In genomic region chr6:119313096-119313495, GRCm38 (mm10) we compare ENCODE assay signal across 17 mouse cellular contexts. TPM values are rescaled to one million over a fixed set of nuclear protein-coding genes. Genes with fewer than 3 reads are reported as not detected.
DNase-seq lines count a peak whose midpoint lies in the region; ATAC-seq and TF ChIP-seq lines count a peak whose summit lies in the region.
"Had no signal": no experiment of that assay in that cellular context is flagged by ENCODE, and none has a peak within 500 bp of the region (broad histone marks: within the 10 kb centered on the region; RNA-seq: fewer than 3 reads in every experiment).

No protein-coding gene starts in this region.

- 0 out of 2 replicates have a peak, but pooled peaks have one; percentile 4 for ATAC-seq in forebrain, embryonic 13.5 days

- H3K4me2 ChIP-seq in forebrain, embryonic 13.5 days: no peak overlapping the region
- H3K4me2 ChIP-seq: heart, embryonic 15.5 days; liver, embryonic 13.5 days; midbrain, embryonic 12.5 days had no signal

- H3K27ac ChIP-seq in forebrain, embryonic 13.5 days: peak overlapping the region; percentile 63
- H3K27ac ChIP-seq in forebrain, embryonic 10.5 days: no peak overlapping the region
- H3K27ac ChIP-seq in testis, adult 2 months (ENCODE audit: control insufficient read depth, insufficient read depth, low read depth, low read length): no peak overlapping the region
- H3K27ac ChIP-seq: heart, embryonic 15.5 days; limb, embryonic 10.5 days; liver, embryonic 13.5 days; midbrain, embryonic 12.5 days had no signal

- DNase-seq in forebrain, embryonic 10.5 days (ENCODE audit: extremely low spot score, low spot score): no peak
- DNase-seq in kidney, postnatal 4 days: peak; percentile 22 to 25
- no peak for DNase-seq in kidney, adult 11 months
- DNase-seq in testis, postnatal 10 days (ENCODE audit: low spot score): no peak
- DNase-seq in spleen, postnatal 4 days (ENCODE audit: low spot score in 2 of 2): no peak
- no peak for DNase-seq in B cell, adult 2 months
- DNase-seq: adrenal gland, postnatal 10 days; liver, embryonic 13.5 days; lung, postnatal 14 days; right cerebral cortex, postnatal 25 days; thymus, adult 2 months had no signal

- no peaks in the 10 kb centered on the region for H3K9me3 ChIP-seq in forebrain, embryonic 13.5 days (replicated peaks)
- no peaks in the 10 kb centered on the region for H3K9me3 ChIP-seq in forebrain, embryonic 10.5 days
- H3K9me3 ChIP-seq: G1E; heart, embryonic 15.5 days; limb, embryonic 10.5 days; liver, embryonic 13.5 days; midbrain, embryonic 12.5 days had no signal

- H3K36me3 ChIP-seq in forebrain, embryonic 13.5 days (ENCODE audit: poor library complexity, severe bottlenecking): no peaks in the 10 kb centered on the region
- no peaks in the 10 kb centered on the region for H3K36me3 ChIP-seq in forebrain, embryonic 10.5 days (replicated peaks)
- no peaks in the 10 kb centered on the region for H3K36me3 ChIP-seq in testis, adult 2 months (ENCODE audit: control insufficient read depth, insufficient read depth, low read length)
- H3K36me3 ChIP-seq: G1E; heart, embryonic 15.5 days; limb, embryonic 10.5 days; liver, embryonic 13.5 days; midbrain, embryonic 12.5 days had no signal

- no peak for TF ChIP-seq POLR2A in testis, adult 2 months (IDR thresholded peaks at IDR 0.05; ENCODE audit: control insufficient read depth, low read depth, low read length)

- 57% methylated on average over 3 of the region's 3 CpGs for WGBS in forebrain, embryonic 13.5 days
- WGBS in forebrain, embryonic 10.5 days: 86% methylated on average over 3 of the region's 3 CpGs

- peaks cover 31% of the 10 kb centered on the region for H3K4me1 ChIP-seq in forebrain, embryonic 13.5 days
- H3K4me1 ChIP-seq in forebrain, embryonic 10.5 days: peaks cover 25% of the 10 kb centered on the region
- no peaks in the 10 kb centered on the region for H3K4me1 ChIP-seq in testis, adult 2 months (ENCODE audit: control insufficient read depth, insufficient read depth, low read length)
- H3K4me1 ChIP-seq: heart, embryonic 15.5 days; liver, embryonic 13.5 days had no signal

- no peak overlapping the region for H3K9ac ChIP-seq in forebrain, embryonic 13.5 days
- H3K9ac ChIP-seq: heart, embryonic 15.5 days; liver, embryonic 13.5 days; midbrain, embryonic 12.5 days had no signal

- no peak for TF ChIP-seq CTCF in testis, adult 2 months (IDR thresholded peaks at IDR 0.05; ENCODE audit: control insufficient read depth, insufficient read depth, insufficient replicate concordance, low read depth, low read length)

- H3K4me3 ChIP-seq in forebrain, embryonic 13.5 days: no peak overlapping the region
- no peak overlapping the region for H3K4me3 ChIP-seq in forebrain, embryonic 10.5 days
- H3K4me3 ChIP-seq in testis, adult 2 months (ENCODE audit: control insufficient read depth, low read depth, low read length): peak overlapping the region; percentile 16; the same call in 1 of the 2 replicates
- H3K4me3 ChIP-seq: heart, embryonic 15.5 days; limb, embryonic 10.5 days; liver, embryonic 13.5 days; midbrain, embryonic 12.5 days had no signal

- H3K27me3 ChIP-seq in forebrain, embryonic 13.5 days: no peaks in the 10 kb centered on the region
- H3K27me3 ChIP-seq in forebrain, embryonic 10.5 days (ENCODE audit: poor library complexity, severe bottlenecking): no peaks in the 10 kb centered on the region; the same call in 1 of the 2 replicates
- no peaks in the 10 kb centered on the region for H3K27me3 ChIP-seq in testis, adult 2 months (ENCODE audit: control insufficient read depth, insufficient read depth, low read length)
- H3K27me3 ChIP-seq: liver, embryonic 13.5 days had no signal

RNA-seq across cellular contexts. Expression of gene Lrtm2, which starts 17.5 kb away (rescaled TPM):
- polyA plus RNA-seq in forebrain, embryonic 13.5 days (2015; fragmentation: Nextera tagmentation; extraction: Ambion mirVana): 1.1 and 2.0 TPM in 2 replicates
- 0.16 and 0.19 TPM in 2 replicates for polyA plus RNA-seq in forebrain, embryonic 10.5 days (2016; fragmentation: Nextera tagmentation; extraction: Ambion mirVana)
- polyA plus RNA-seq in testis, adult 2 months (2012; rRNA removed): 0.10 and 0.17 TPM in 2 replicates
- polyA plus RNA-seq: G1E; limb, embryonic 10.5 days; liver, embryonic 13.5 days had no signal

Comparison
In these comparisons a context has a peak if more than half of its experiments do, and no peak if none do; other contexts are left out.
1. DNase-seq: peak in kidney, postnatal 4 days (2 of 2); none in forebrain, embryonic 10.5 days (single experiment), kidney, adult 11 months (single experiment), testis, postnatal 10 days (single experiment), spleen, postnatal 4 days (0 of 2) and B cell, adult 2 months (0 of 2).